Mouse (Mus musculus) lung, embryonic 14.5 days (tissue): ENCODE results near the gene Cyp2c55. TPM values are rescaled to one million over a fixed set of nuclear protein-coding genes. Genes with fewer than 3 reads are reported as not detected.

Source experiments
- ATAC-seq: fragments of 200-750 bp; cut with Nextera tagmentation; 2 replicates; pipeline ENCODE4 v1.8.0; 2017; ENCODE audit warnings: mild to moderate bottlenecking, moderate TSS enrichment, moderate library complexity; ENCODE audit not compliant: insufficient read depth
- DNase-seq: peaks from one replicate; pipeline ENCODE4 v3.0.0-alpha.2; 2015
- H3K27ac ChIP-seq: fragments of 300-500 bp; sonication (generic); 2 replicates; pipeline ENCODE4 v1.5.1; 2014; ENCODE audit warnings: low read depth, mild to moderate bottlenecking, moderate library complexity
- H3K27me3 ChIP-seq: fragments of 300-500 bp; sonication (generic); 2 replicates; pipeline ENCODE4 v1.6.1; 2014; ENCODE audit warnings: low read length, control low read depth; ENCODE audit not compliant: insufficient read depth
- H3K36me3 ChIP-seq: fragments of 300-500 bp; sonication (generic); 2 replicates; pipeline ENCODE4 v1.6.1; 2014; ENCODE audit warnings: control low read depth; ENCODE audit not compliant: insufficient read depth
- H3K4me1 ChIP-seq: fragments of 300-500 bp; sonication (generic); 2 replicates; pipeline ENCODE4 v1.6.1; 2014; ENCODE audit warnings: antibody characterized with exemption, control low read depth; ENCODE audit not compliant: insufficient read depth
- H3K4me2 ChIP-seq: fragments of 300-500 bp; sonication (generic); 2 replicates; pipeline ENCODE4 v1.6.1; 2014; ENCODE audit warnings: mild to moderate bottlenecking
- H3K4me3 ChIP-seq: fragments of 300-500 bp; sonication (generic); 2 replicates; pipeline ENCODE4 v1.5.1; 2014; ENCODE audit warnings: low read depth, low read length
- H3K9ac ChIP-seq: fragments of 300-500 bp; sonication (generic); 2 replicates; pipeline ENCODE4 v1.6.1; 2014
- H3K9me3 ChIP-seq: fragments of 300-500 bp; sonication (generic); 2 replicates; pipeline ENCODE4 v1.6.1; 2016; ENCODE audit warnings: low read depth, low read length, control low read depth
- CTCF ChIP-seq: IDR thresholded peaks from 2 replicates; pipeline ENCODE4 v1.5.1; 2016; ENCODE audit warnings: antibody characterized with exemption, low read depth
- WGBS: fragments of 180-500 bp; shearing (Covaris S2); extraction: QIAGEN DNeasy Blood & Tissue Kit; methylation state at CpG from one replicate; pipeline ENCODE4 v1.1.7; 2014; 5-methylcytosine and 5-hydroxymethylcytosine counted together
- polyA plus RNA-seq: library from polyadenylated mRNA; unstranded; fragments of >200 nt; fragmentation: Nextera tagmentation; extraction: Ambion mirVana; gene quantifications from 2 replicates; pipeline ENCODE4 v1.2.1, GENCODE M21; 2014

Gene Cyp2c55
- not detected in 2 replicates for polyA plus RNA-seq

GRCm38 (mm10) chr19:39006715-39007114, at the start of gene Cyp2c55:
Cyp2c55 (plus strand) TSS chr19:39007019.
- Histone ChIP-seq H3K27ac (no peak within 1 kb of the TSS), H3K36me3 (no peaks in the 10 kb centered on the region), H3K27me3 (no peaks in the 10 kb centered on the region), H3K4me2 (no peak within 1 kb of the TSS), H3K9me3 (no peaks in the 10 kb centered on the region), H3K9ac (no peak within 1 kb of the TSS), H3K4me1 (no peaks in the 10 kb centered on the region), H3K4me3 (no peak within 1 kb of the TSS)
- no peak for TF ChIP-seq CTCF
- no peak for ATAC-seq
- no peak for DNase-seq

- Histone ChIP-seq H3K9me3 (no peaks in the 10 kb centered on the region), H3K27me3 (no peaks in the 10 kb centered on the region), H3K36me3 (peaks cover 40% of the 10 kb centered on the region), H3K4me3 (no peak overlapping the region), H3K4me2 (no peak overlapping the region), H3K4me1 (no peaks in the 10 kb centered on the region), H3K27ac (no peak overlapping the region), H3K9ac (no peak overlapping the region)
- DNase-seq, result no peak
- WGBS, result 90% methylated on average over 6 of the region's 6 CpGs
- ATAC-seq, result no peak
- TF ChIP-seq CTCF, result no peak
Observed at GRCm38 (mm10) chr19:38970741-38971140, 36.1 kb upstream of the Cyp2c55 start.

GRCm38 (mm10) chr19:38972581-38972980, 34.2 kb upstream of the Cyp2c55 start:
- TF ChIP-seq CTCF, result no peak
- H3K27ac ChIP-seq, result no peak overlapping the region
- DNase-seq (no peak), ATAC-seq (peak; percentile 26; the same call in 1 of the 2 replicates)
- 67% methylated on average over 5 of the region's 5 CpGs for WGBS
- H3K36me3 ChIP-seq, result peaks cover 24% of the 10 kb centered on the region
- no peaks in the 10 kb centered on the region for H3K27me3 ChIP-seq
- no peak overlapping the region for H3K4me3 ChIP-seq
- H3K9me3 ChIP-seq, result no peaks in the 10 kb centered on the region
- H3K4me2 ChIP-seq, result no peak overlapping the region
- H3K9ac ChIP-seq, result no peak overlapping the region
- H3K4me1 ChIP-seq, result no peaks in the 10 kb centered on the region

- H3K27ac ChIP-seq, result no peak overlapping the region
- H3K4me1 ChIP-seq, result no peaks in the 10 kb centered on the region
- DNase-seq (peak; percentile 51), ATAC-seq (peak; percentile 61; the same call in 1 of the 2 replicates)
- H3K9me3 ChIP-seq, result no peaks in the 10 kb centered on the region
- H3K36me3 ChIP-seq, result peaks cover 20% of the 10 kb centered on the region
- H3K9ac ChIP-seq, result no peak overlapping the region
- no peak overlapping the region for H3K4me2 ChIP-seq
- 47% methylated on average over 7 of the region's 7 CpGs for WGBS
- TF ChIP-seq CTCF, result no peak
- H3K4me3 ChIP-seq, result no peak overlapping the region
- no peaks in the 10 kb centered on the region for H3K27me3 ChIP-seq
Observed at GRCm38 (mm10) chr19:38973666-38974065, 33.2 kb upstream of the Cyp2c55 start.

DNA sequence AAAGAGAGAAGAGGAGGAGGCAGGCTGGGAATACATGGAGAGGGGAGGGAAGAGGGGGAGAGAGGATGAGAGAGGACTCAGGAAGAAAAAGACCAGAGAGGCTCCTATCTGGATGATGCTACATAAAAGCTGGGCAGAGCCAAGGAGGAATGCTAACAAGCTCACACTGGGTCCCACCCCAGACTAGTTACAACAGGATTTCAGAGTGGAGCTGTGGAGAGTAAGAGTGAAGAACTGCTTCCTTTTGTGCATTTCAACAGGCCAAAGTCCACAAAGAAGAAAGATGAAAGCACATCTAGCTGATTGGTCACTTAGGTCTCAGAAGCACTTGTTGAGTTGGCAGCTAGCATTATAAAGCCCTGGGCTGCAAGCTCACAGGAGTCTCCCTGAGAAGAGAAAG, 30.6 kb upstream of the Cyp2c55 start:
- TF ChIP-seq CTCF, result no peak
- no peak for ATAC-seq
- H3K4me1 ChIP-seq, result no peaks in the 10 kb centered on the region
- no peak overlapping the region for H3K4me3 ChIP-seq
- no peaks in the 10 kb centered on the region for H3K9me3 ChIP-seq
- no peak for DNase-seq
- no peak overlapping the region for H3K4me2 ChIP-seq
- H3K27ac ChIP-seq, result no peak overlapping the region
- H3K36me3 ChIP-seq, result 0 out of 2 replicates have a peak, but pooled peaks cover 4% of the 10 kb centered on the region
- no peak overlapping the region for H3K9ac ChIP-seq
- no peaks in the 10 kb centered on the region for H3K27me3 ChIP-seq

DNA sequence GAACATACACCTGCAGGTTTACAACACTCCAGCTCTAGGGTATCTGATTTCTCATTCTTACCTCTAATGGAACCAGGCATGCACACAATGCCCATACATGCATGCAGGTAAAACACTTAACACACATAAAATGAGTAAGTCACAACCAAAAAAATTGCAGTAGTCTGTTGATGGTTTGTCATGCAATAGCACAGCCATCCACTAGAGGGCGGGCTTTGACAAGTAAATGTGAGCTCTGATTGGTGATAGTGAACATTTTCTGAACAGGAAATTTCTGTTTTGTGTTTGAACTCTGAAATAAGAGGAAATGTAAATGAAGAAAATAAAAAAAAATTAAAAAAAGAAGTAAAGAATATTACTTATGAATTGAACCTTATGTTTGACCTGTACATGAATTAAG, 24.9 kb upstream of the Cyp2c55 start:
- DNase-seq, result peak; percentile 87
- H3K27me3 ChIP-seq, result no peaks in the 10 kb centered on the region
- H3K4me2 ChIP-seq, result no peak overlapping the region
- H3K4me1 ChIP-seq, result no peaks in the 10 kb centered on the region
- H3K4me3 ChIP-seq, result no peak overlapping the region
- no peak overlapping the region for H3K9ac ChIP-seq
- TF ChIP-seq CTCF, result peak; percentile 88
- ATAC-seq, result no peak
- 2% methylated on average over 1 of the region's 1 CpGs for WGBS
- no peaks in the 10 kb centered on the region for H3K9me3 ChIP-seq
- H3K36me3 ChIP-seq, result no peaks in the 10 kb centered on the region
- no peak overlapping the region for H3K27ac ChIP-seq

GRCm38 (mm10) chr19:38998248-38998647, 8.6 kb upstream of the Cyp2c55 start:
- H3K27me3 ChIP-seq, result no peaks in the 10 kb centered on the region
- no peak overlapping the region for H3K4me3 ChIP-seq
- 69% methylated on average over 4 of the region's 4 CpGs for WGBS
- H3K9me3 ChIP-seq, result 0 out of 2 replicates have a peak, but pooled peaks cover 3% of the 10 kb centered on the region
- no peaks in the 10 kb centered on the region for H3K36me3 ChIP-seq
- DNase-seq (no peak), ATAC-seq (no peak)
- no peak overlapping the region for H3K9ac ChIP-seq
- no peak overlapping the region for H3K27ac ChIP-seq
- H3K4me2 ChIP-seq, result no peak overlapping the region
- no peak for TF ChIP-seq CTCF
- H3K4me1 ChIP-seq, result no peaks in the 10 kb centered on the region

DNA sequence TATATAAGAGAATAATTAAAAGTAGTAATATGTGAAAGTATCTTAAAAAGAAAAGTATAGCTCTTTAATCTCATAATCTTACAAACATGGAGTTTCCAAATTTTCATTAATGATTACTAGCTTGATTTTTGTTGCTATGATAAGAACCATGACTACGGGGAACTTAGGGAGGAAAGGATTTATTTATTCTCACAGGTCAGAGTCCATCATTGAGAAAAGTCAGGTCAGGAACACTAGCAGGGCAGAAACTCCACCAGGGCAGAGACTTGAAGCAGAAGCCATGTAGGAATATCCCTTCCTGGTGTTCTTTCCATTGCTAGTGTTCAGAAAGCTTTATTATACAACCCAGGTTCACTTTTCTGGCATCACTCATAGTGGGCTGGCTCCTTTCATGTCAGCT, 8.1 kb upstream of the Cyp2c55 start:
- Histone ChIP-seq H3K27ac (no peak overlapping the region), H3K9me3 (no peaks in the 10 kb centered on the region), H3K9ac (no peak overlapping the region), H3K4me1 (no peaks in the 10 kb centered on the region), H3K36me3 (no peaks in the 10 kb centered on the region), H3K27me3 (no peaks in the 10 kb centered on the region), H3K4me3 (no peak overlapping the region), H3K4me2 (no peak overlapping the region)
- no peak for TF ChIP-seq CTCF
- DNase-seq, result no peak
- ATAC-seq, result no peak
- WGBS, result 63% methylated on average over 1 of the region's 1 CpGs
